Mouse (Mus musculus) neutrophil, adult 5-6 weeks (primary cell): Measurements from ENCODE around the gene Tmem178b. TPM values are rescaled to one million over a fixed set of nuclear protein-coding genes. Genes with fewer than 3 reads are reported as not detected.

Experiments used
- ATAC-seq: fragments of 151-379, 151-347 bp; 2 replicates; pipeline ENCODE4 v1.8.0; 2017; ENCODE audit warnings: mild to moderate bottlenecking, moderate TSS enrichment; ENCODE audit not compliant: insufficient number of reproducible peaks, poor library complexity, low FRiP score, severe bottlenecking; ENCODE audit errors: extremely low read depth
- total RNA-seq: library from RNA; stranded (forward); fragments of 200-1000 nt; gene quantifications from 2 replicates; pipeline ENCODE4 v1.2.3, GENCODE M21; 2017

Tmem178b gene
- total RNA-seq, 1 experiment from 2014 or later, result not detected

GRCm38 (mm10) chr6:40063438-40063837, 190.4 kb downstream of the Tmem178b start:
- no peak for ATAC-seq

GRCm38 (mm10) chr6:40063899-40064298, 190.8 kb downstream of the Tmem178b start:
- no peak for ATAC-seq

GRCm38 (mm10) chr6:40064342-40064741, 191.3 kb downstream of the Tmem178b start:
- no peak for ATAC-seq

GRCm38 (mm10) chr6:40068467-40068866, 195.4 kb downstream of the Tmem178b start:
- ATAC-seq, result no peak

- no peak for ATAC-seq
Observed at GRCm38 (mm10) chr6:40071007-40071406, 197.9 kb downstream of the Tmem178b start.

GRCm38 (mm10) chr6:40076089-40076488, 203.0 kb downstream of the Tmem178b start:
- no peak for ATAC-seq

- ATAC-seq, result no peak
Observed at GRCm38 (mm10) chr6:40076670-40077313, 203.7 kb downstream of the Tmem178b start.

- no peak for ATAC-seq
Observed at GRCm38 (mm10) chr6:40078353-40078752, 205.3 kb downstream of the Tmem178b start.

- no peak for ATAC-seq
Observed at GRCm38 (mm10) chr6:40083726-40084125, 210.7 kb downstream of the Tmem178b start.

GRCm38 (mm10) chr6:40091250-40091651, 218.2 kb downstream of the Tmem178b start:
- ATAC-seq, result no peak

- ATAC-seq, result no peak
Observed at GRCm38 (mm10) chr6:40098498-40098897, 225.4 kb downstream of the Tmem178b start.

- ATAC-seq, result no peak
Observed at GRCm38 (mm10) chr6:40101785-40102184, 228.7 kb downstream of the Tmem178b start.

GRCm38 (mm10) chr6:40102863-40103262, 229.8 kb downstream of the Tmem178b start:
- ATAC-seq, result no peak

GRCm38 (mm10) chr6:40110029-40110428, 237.0 kb downstream of the Tmem178b start:
- no peak for ATAC-seq

GRCm38 (mm10) chr6:40110729-40111128, 237.7 kb downstream of the Tmem178b start:
- ATAC-seq, result no peak

- ATAC-seq, result no peak
Observed at GRCm38 (mm10) chr6:40112488-40112887, 239.4 kb downstream of the Tmem178b start.

- ATAC-seq, result no peak
Observed at GRCm38 (mm10) chr6:40116225-40116624, 243.2 kb downstream of the Tmem178b start.

- no peak for ATAC-seq
Observed at GRCm38 (mm10) chr6:40120176-40120575, 247.1 kb downstream of the Tmem178b start.

- no peak for ATAC-seq
Observed at GRCm38 (mm10) chr6:40121494-40121893, 248.4 kb downstream of the Tmem178b start.

GRCm38 (mm10) chr6:40123070-40123690, 250.1 kb downstream of the Tmem178b start:
- ATAC-seq, result no peak

- ATAC-seq, result no peak
Observed at GRCm38 (mm10) chr6:40123960-40124359, 250.9 kb downstream of the Tmem178b start.
